Mouse (Mus musculus): ENCODE measurements around the gene Rps7. TPM values are rescaled to one million over a fixed set of nuclear protein-coding genes. Genes with fewer than 3 reads are reported as not detected.

The Rps7 gene
- total RNA-seq, 2 experiments from 2014 or later, result 289 to 342 TPM

DNA sequence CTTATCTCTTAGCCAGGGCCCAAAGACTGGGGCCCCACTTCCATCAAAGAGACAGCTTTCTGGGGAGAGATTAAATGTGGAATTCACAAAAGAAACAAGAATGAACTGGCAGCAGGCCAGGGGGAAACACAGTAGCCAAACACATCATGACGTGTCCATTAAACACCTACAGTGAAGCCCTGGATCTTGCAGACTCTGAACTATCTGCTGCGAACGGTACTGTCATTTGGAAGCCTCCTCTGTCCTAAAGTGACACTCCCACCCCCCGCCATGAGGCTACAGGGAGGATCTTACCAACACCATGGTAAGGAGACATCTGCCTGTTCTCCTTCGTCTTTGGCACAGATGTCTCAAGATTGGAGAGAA, 13.6 kb downstream of the Rps7 start:
- DNase-seq (ENCODE audit: low spot score), result no peak
- intact Hi-C loops (cut with DNase I), result no loop called here

DNA sequence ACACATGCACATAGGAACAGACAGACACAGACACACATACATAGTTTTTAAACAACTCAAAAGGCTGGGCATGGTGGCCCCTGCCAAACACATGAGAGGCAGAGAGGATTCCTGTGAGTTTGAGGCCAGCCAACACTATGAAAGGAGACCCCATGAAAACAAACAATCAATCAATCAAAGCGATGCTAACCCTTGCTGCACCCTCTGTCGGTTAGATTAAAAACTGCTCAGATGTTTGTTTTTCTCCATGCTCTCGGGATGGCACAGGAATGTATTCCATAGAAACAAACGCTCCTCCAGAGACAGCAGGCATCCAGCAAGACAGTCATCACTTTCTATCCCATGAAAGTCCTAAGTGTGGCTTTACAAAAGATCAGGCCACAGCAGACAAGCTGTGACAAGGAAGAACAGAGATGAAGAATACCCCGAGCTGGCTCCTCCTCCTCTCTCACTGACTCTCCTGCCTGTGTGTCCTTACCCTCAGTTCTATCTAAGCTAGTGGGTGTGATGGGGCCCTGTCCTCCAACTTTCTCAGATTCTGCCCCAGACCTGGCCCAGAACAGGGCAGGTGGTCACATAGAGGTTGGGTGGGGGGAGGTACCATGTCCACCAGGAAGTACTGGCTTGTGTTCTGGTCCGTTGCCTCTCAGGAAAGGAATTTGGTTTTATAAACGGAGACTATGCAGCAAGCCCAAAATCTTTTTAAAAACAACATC, 14.1 kb downstream of the Rps7 start:
- DNase-seq (ENCODE audit: low spot score), result no peak
- intact Hi-C loops (cut with DNase I), result no loop called here

DNA sequence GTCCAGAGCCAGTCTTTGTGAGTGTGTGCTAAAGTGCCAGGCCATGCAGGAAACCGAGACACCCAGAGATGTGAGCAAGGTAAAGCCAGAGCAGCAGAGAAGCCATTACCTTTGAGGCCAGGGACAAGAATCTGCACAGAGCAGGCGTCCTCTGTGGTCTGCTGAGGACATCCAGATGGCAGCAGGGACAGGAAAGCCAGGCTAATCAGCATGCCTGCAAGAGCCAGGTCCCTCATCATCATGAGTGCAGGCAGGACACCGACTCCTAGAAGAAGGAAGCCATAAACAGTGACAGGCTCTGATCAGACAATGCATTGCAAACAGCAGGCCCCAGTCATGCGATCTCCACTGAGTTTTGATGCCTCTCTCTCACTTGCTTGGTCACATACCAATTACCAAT, 18.5 kb downstream of the Rps7 start:
- intact Hi-C loops (cut with DNase I), result no loop called here
- no peak for DNase-seq (ENCODE audit: low spot score)

DNA sequence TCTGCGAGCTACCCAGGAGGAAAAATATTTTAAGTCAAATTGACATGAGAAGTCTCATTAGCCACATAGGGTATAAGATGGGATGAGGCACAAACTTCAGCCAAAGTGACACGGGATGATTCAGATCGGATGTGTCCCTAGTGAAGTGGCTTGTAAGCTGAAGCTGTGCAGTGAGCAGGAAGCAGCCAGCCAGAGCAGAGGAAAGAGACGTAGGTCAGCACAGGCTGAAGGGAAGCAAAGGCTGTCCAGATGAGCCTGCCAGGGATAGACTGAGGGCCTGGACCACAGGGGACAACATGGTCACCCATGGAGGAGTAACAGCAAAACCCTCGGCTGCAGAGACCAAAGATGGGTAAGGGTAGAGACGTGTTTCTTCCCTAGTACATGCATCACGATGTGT, 21.4 kb downstream of the Rps7 start:
- intact Hi-C loops (cut with DNase I), result no loop called here
- DNase-seq (ENCODE audit: low spot score), result no peak

DNA sequence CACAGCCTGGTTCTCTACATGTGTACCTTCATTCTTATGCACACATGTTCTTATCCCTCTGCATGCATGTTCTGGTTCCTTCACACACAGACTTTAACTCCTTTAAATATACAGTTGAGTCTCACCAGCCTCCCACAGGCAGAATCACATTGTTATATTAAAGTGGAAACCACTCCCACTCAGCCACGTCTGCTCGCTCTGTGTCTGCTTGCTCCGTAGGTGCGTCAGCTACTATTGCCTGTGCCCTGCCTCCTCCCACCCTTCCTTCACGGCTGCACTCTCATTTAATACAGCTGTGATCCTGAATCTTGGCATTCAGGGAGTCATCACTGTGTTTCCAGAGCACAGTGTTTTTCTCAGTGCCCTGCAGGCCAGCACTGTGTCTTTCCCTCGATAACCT, 23.4 kb downstream of the Rps7 start:
- DNase-seq (ENCODE audit: low spot score), result no peak
- intact Hi-C loops (cut with DNase I), result no loop called here

DNA sequence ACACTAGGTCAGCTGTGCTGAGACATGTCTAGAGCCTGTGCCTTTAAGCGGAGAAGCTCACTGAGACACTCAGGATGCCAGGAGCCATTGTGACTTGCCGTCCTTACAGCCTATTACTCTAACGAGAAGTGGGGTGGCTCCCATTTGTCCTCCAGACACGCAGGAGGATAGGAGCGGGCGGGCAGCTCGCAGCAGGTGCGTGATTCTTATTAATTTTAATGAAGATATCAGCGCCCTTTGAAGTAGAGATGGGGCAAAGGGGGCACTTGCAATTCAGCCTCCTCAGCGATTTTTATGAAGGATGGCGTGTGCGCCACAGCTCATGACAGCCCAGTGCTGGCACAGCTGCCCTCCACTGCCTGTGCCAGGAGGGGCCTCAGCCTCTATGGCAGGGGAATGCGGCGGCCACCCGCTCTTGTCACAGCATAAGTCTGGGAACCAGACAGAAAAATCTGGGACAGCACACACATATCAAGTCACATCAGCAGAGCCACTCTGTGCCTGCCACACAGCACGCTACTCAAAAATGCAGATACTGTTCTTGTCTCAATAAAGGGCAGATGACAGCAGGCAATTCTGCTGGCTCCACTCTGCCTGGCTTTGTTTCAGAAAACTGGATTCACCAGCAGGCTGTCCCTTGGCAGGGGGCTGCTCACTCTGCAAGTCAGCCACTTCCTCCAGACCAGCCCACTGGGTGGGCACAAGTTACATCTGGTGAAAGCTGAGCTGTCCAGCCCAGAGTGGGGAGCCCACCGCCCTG, 28.0 kb downstream of the Rps7 start:
- no peak for DNase-seq (ENCODE audit: low spot score)
- intact Hi-C loops (cut with DNase I), result no loop called here

DNA sequence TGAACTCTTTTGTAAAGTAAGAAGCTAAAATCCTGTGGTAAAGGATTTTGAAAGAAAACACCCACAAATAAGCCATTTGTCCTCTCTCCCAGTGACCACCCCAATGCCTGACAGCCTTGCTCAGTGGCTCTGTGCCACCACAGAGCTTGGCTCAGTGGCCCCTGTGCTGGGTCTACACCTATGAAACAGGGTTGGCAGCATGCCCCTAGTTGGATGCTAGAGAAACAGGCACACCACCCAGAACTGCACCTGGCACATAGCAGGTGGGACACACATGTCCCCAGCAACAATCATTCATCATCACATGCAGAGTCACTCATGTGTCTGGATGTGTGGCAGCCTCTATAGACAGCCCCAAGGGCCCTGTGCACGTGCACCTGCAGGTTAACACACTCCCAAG, 32.3 kb downstream of the Rps7 start:
- intact Hi-C loops (cut with DNase I), result no loop called here
- no peak for DNase-seq (ENCODE audit: low spot score)

DNA sequence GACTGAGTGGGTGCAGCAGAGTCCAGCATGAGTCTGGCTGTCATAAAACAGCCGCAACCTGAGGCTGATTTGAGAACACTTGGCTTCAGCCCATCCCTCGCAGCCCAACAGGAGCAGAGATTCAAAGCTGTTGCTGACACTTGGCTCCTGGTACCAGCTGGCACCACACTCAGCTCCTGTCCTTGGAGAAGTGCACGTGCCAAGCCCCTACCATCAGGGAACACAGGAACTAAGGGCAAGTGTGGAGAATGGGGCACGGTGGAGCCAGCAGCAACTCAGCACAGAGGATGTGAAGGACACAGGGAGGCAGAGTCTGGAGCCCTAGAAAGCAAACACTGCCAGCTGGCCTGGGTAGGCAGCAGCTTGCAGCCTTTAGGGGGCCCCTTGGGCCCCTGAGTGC, 33.5 kb downstream of the Rps7 start:
- DNase-seq (ENCODE audit: low spot score), result peak; percentile 34
- intact Hi-C loops (cut with DNase I), result no loop called here

DNA sequence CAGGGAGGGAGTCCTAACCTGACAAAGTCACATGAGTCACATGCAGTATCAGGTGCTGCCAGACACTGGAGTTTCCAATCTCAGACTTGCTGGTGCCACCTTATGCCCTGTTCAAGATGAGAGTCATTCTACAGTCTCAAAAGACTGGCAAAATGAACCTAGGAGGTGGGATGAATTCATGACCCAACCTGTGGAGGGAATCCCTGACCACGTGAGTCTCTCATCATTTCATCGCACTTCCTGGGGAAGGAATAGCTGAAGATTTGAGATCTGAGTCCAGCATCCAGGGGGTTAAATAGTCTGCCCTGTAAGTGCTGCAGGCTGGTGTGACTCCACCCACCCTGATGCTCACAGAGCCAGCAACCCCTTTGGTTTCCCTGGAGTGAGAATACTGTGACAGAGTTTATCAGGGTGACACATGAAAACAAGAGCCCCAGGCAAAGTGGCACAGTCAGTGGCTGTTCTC, 37.2 kb downstream of the Rps7 start:
- intact Hi-C loops (cut with DNase I), result no loop called here
- no peak for DNase-seq (ENCODE audit: low spot score)

DNA sequence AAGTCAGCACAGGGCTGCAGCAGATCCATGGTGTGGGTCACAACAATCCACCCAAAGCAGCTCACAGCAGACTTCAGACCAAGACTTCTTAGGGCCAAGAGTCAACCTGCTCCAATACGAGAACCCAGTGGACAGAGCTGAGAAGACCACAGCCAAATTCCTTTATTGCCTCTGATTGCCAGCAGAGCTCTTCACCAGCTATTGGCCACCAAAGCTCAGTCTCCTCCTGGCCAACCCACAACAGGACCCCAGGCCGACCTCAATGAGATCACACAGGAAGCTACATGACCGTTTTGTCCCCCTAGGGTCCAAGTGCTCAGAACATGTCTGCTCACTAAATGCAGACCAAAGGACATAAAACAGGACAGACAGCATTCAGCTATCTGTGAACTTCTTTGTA, 37.6 kb downstream of the Rps7 start:
- intact Hi-C loops (cut with DNase I), result no loop called here

DNA sequence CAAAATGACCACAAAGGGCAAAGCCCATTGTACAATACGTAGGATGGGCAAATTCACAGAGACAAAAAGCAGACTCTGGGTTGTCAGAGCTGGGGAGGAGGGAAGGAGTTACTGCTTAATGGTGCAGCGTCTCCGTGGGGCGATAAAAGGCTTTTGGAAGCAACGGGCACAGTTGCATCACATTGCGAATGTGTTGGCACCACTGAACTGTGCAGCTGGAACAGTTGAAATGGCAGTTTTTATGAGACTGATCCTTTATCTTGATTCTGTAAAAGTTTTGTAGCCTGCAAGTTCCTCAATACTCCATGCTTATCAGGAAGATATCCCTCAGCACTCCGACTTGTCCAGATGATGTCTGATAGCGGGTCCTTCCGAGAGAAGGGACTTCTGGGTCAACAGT, 38.1 kb downstream of the Rps7 start:
- no peak for DNase-seq (ENCODE audit: low spot score)
- intact Hi-C loops (cut with DNase I), result no loop called here

More for the DNA sequence above, 37.6 kb downstream of the Rps7 start:
- DNase-seq (ENCODE audit: low spot score), result no peak

DNA sequence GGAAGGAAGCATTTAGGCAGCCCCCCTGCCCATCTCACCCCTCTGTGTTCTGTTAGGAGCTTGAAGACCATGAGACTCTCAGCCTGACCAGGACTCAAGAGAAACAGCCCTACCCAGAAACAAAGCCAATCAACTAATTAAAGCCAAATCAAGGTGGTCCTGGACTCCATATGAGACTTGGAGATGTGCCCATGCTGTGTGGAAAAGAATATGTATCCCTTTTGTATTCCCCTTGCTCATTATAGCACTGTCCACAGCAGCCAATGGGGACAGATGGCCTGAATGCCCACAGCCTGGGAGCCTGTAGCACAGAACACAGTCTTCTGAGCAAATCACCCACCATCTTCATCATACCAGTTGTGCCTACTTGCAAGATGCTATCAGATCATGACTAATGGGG, 38.9 kb downstream of the Rps7 start:
- intact Hi-C loops (cut with DNase I), result no loop called here
- no peak for DNase-seq (ENCODE audit: low spot score)

DNA sequence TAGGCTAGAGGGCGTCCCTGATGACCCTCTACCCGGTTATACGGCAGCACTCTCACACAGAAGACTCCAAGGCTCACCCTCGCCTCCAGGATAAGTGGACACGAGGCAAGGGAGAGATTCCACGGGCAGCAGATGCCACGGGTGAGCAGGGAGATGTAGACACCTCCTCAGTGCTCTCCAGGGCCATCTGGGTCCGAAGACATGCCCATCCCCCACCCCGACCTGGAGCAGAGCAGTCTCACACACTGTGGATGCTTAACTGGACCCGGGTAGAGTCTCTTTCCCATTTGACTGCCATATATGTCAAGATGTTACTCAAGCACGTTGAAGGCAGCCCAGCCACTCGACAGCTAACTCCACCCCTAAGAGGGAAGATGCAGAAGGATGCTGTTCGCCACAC, 45.3 kb downstream of the Rps7 start:
- DNase-seq (ENCODE audit: low spot score), result no peak
- intact Hi-C loops (cut with DNase I), result no loop called here

DNA sequence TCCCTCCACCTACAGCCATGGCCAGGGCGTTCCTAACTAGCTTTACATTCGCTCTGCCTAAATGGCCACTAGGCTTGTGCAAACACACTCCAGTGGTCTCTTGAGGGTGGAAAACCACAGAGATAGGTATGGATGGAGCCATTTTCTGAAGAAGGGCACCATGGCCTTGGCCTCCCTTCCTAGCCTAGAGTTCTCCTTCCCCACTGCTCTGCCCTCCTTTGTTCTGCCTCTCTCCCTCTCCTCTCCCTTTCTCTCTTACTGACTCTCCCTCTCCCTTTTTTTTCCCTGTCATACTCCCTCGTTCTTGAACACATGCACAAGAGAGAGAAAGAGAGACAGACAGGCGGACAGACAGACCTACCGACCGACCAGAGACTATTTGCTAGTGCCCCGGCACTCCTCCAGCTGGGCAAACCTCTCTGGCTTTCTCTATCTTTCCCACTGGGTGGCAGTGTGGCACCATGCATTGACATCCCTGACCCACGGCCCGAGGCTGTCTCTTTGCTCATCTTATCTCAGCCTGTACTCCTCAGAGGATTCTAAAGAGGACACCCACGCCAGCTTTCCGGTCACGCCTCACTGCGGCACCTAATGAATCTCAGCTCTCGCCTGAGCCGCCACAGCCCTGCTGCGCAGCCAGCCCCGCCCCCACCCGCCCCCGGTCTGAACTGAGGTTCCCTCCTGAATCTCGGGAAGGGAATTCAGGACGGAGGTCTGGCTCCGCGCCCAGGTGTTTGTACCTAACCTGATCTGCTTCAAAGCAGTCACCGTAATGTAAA, 46.5 kb downstream of the Rps7 start:
- DNase-seq (ENCODE audit: low spot score), result peak; percentile 62
- intact Hi-C loops (cut with DNase I), result loop anchor here (2.0 to 10.0 kb wide), 3 partner anchors 110 to 1296 kb away; no protein-coding TSS in a partner anchor

DNA sequence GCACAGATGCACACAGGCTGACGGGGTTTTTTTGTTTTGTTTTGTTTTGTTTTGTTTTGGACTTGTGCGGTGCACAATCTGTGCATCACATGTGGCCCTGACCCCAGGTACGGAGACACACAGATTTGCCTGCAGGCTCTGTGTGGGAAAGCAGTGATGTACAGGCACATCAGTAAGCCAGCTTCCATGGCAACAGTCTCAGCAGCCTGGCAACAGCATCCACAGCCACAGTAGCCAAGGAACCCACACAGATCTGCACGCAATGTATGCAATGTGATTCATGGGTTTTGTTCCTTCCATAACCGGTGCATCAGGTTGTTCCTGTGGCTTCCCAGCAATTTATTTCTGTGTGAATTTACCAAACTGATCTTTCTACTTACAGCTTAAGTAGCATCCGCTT, 47.8 kb downstream of the Rps7 start:
- no peak for DNase-seq (ENCODE audit: low spot score)
- intact Hi-C loops (cut with DNase I), result loop anchor here (2.0 to 10.0 kb wide), 3 partner anchors 111 to 1297 kb away; no protein-coding TSS in a partner anchor

DNA sequence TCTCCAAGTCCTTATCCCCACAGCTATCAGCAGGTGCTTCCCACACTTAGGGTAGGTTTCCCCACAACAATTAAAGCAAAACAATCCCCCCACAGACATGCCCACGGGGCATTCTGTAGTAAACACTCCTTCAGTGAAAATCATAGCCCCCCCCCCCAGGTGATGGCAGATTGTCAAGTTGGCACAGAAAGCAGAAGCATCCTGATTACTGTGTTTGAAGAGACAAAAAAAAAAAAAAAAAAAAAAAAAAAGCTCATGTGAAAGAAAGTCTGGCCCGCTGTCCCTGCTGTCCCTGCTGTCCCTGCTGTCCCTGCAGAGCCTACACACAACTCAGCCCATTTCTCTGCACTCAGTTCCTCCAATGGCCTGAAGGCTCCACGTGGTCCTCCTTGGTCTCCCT, 51.7 kb downstream of the Rps7 start:
- intact Hi-C loops (cut with DNase I), result loop anchor here (10.0 kb wide), 2 partner anchors 581 to 1301 kb away; no protein-coding TSS in a partner anchor
- no peak for DNase-seq (ENCODE audit: low spot score)

DNA sequence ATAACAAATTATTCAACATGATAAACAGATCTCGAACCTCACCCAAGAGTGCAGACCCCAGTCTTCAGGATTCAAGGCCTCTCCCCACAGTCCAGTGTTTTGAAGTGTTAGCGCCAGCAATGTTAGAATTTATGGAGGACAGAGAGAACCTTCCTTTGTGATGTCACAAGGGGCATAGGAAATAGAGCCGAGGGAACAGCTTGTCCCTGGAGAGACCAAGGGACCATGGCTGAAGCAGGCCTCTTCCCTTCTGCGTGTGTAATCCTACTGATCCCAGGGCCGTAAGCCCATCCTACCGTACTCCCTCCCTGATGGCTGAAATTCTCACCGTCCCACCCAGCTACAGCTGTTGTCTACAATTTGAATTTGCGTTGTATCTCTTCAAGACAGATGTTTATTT, 53.3 kb downstream of the Rps7 start, which contains the start of gene Allc:
Allc (minus strand) TSS at position 101 of the 400 bp plus-strand sequence.
- intact Hi-C loops (cut with DNase I), result loop anchor here (10.0 kb wide), 2 partner anchors 582 to 1302 kb away; no protein-coding TSS in a partner anchor
- DNase-seq (ENCODE audit: low spot score), result no peak
